In genomic region chr4:139858635-139859176, GRCm38 (mm10) we compare ENCODE assay signal across 9 mouse cellular contexts. TPM values are rescaled to one million over a fixed set of nuclear protein-coding genes. Genes with fewer than 3 reads are reported as not detected.
DNase-seq lines count a peak whose midpoint lies in the region; ATAC-seq lines count a peak whose summit lies in the region.
"Had no signal": no experiment of that assay in that cellular context is flagged by ENCODE, and none has a peak within 500 bp of the region (broad histone marks: within the 10 kb centered on the region; RNA-seq: fewer than 3 reads in every experiment).

No protein-coding gene starts in this region.

- H3K27me3 ChIP-seq in kidney, embryonic 16.5 days (ENCODE audit: insufficient read depth, low read length): peaks cover 50% of the 10 kb centered on the region

- DNase-seq in kidney, adult 11 months: peak; percentile 57
- DNase-seq in embryo, embryonic 9.5 days (ENCODE audit: extremely low spot score): peak; percentile 85
- peak; percentile 71 to 81 for DNase-seq in gastrocnemius, postnatal 36 days
- peak; percentile 85 for DNase-seq in kidney, adult 18-20 months
- DNase-seq in left cerebral cortex, postnatal 4 days: peak; percentile 93
- DNase-seq in spleen, postnatal 14 days (ENCODE audit: low spot score in 2 of 2): peak; percentile 59 to 77

- H3K4me1 ChIP-seq in kidney, embryonic 16.5 days (ENCODE audit: insufficient read depth, low read length): no peaks in the 10 kb centered on the region

- no peak overlapping the region for H3K4me3 ChIP-seq in kidney, embryonic 16.5 days (ENCODE audit: low read length)

- 2% methylated on average over 13 of the region's 13 CpGs for WGBS in kidney, embryonic 16.5 days

- H3K4me2 ChIP-seq in kidney, embryonic 16.5 days (replicated peaks; ENCODE audit: low read depth, low read length): no peak overlapping the region

- H3K27ac ChIP-seq in kidney, embryonic 16.5 days (ENCODE audit: low read length): no peak overlapping the region

- intact Hi-C loops in gastrocnemius, postnatal 36 days (cut with DNase I): loop anchor here (2.0 to 5.0 kb wide), 3 partner anchors 71 to 211 kb away; no protein-coding TSS in a partner anchor
- intact Hi-C loops in left cerebral cortex, postnatal 4 days (cut with DNase I): loop anchor here (2.0 to 5.0 kb wide), 2 partner anchors 174 to 216 kb away; no protein-coding TSS in a partner anchor

- H3K36me3 ChIP-seq in kidney, embryonic 16.5 days (ENCODE audit: insufficient read depth, low read length): no peaks in the 10 kb centered on the region
- H3K36me3 ChIP-seq: G1E had no signal

- H3K9ac ChIP-seq in kidney, embryonic 16.5 days (replicated peaks; ENCODE audit: low read length): no peak overlapping the region

- ATAC-seq in kidney, embryonic 16.5 days (ENCODE audit: low FRiP score, low TSS enrichment): no peak
- peak; percentile 83 for ATAC-seq in monocyte, adult 5-6 weeks (replicated peaks; ENCODE audit: insufficient number of reproducible peaks, low FRiP score, low TSS enrichment, poor library complexity, severe bottlenecking)

- no peaks in the 10 kb centered on the region; the same call in 1 of the 2 replicates for H3K9me3 ChIP-seq in kidney, embryonic 16.5 days (ENCODE audit: low read length)

RNA-seq across cellular contexts. Expression of gene Pax7, which starts 25.4 kb away (rescaled TPM):
- 0.03 TPM in 1 of 2 replicates, not detected in the other for polyA plus RNA-seq in kidney, embryonic 16.5 days (2015; fragmentation: Nextera tagmentation; extraction: Ambion mirVana)
- total RNA-seq in gastrocnemius, postnatal 36 days (2021): 1 to 10 TPM; 1.7 to 3.1 TPM
- total RNA-seq in left cerebral cortex, postnatal 4 days (2021): under 1 TPM in 1 of 2 experiments, not detected in 1; 0.06 TPM
- not detected in 3 replicates for total RNA-seq in monocyte, adult 5-6 weeks (2017)
- polyA plus RNA-seq: G1E had no signal
